Mouse (Mus musculus) spleen, adult 2 months (tissue): ENCODE results near the gene Gprc5d. TPM values are rescaled to one million over a fixed set of nuclear protein-coding genes. Genes with fewer than 3 reads are reported as not detected.

Experiments used
- DNase-seq, 2 experiments: peaks; one replicate each; pipeline versions ENCODE4 v3.0.0 to v3.0.0-alpha.2; 2012 to 2021; ENCODE audit warnings: low spot score in 2 of 2, low read depth in 1 of 2
- H3K27ac ChIP-seq: fragments of 200-500 bp; 2 replicates; pipeline ENCODE4 v1.5.1; 2012; ENCODE audit warnings: low read length, inconsistent platforms; ENCODE audit not compliant: insufficient read depth
- H3K27me3 ChIP-seq: fragments of 200-500 bp; 2 replicates; pipeline ENCODE4 v1.6.1; 2012; ENCODE audit warnings: mild to moderate bottlenecking, moderate library complexity, low read length, inconsistent platforms; ENCODE audit not compliant: control insufficient read depth, insufficient read depth
- H3K36me3 ChIP-seq: fragments of 200-500 bp; 2 replicates; pipeline ENCODE4 v1.6.1; 2012; ENCODE audit warnings: mild to moderate bottlenecking, low read length, inconsistent platforms; ENCODE audit not compliant: control insufficient read depth, insufficient read depth
- H3K4me1 ChIP-seq: fragments of 200-500 bp; 2 replicates; pipeline ENCODE4 v1.6.1; 2011; ENCODE audit warnings: inconsistent platforms; ENCODE audit not compliant: control insufficient read depth, insufficient read depth, insufficient read length
- H3K4me3 ChIP-seq: fragments of 200-500 bp; 2 replicates; pipeline ENCODE4 v1.5.1; 2011; ENCODE audit warnings: mild to moderate bottlenecking, inconsistent platforms; ENCODE audit not compliant: insufficient read depth, insufficient read length; ENCODE audit errors: extremely low read depth
- CTCF ChIP-seq: fragments of 200-500 bp; IDR thresholded peaks from 2 replicates; pipeline ENCODE4 v1.5.1; 2011; ENCODE audit warnings: mild to moderate bottlenecking, inconsistent platforms; ENCODE audit not compliant: insufficient read depth, insufficient read length, insufficient replicate concordance; ENCODE audit errors: extremely low read depth
- POLR2A ChIP-seq: fragments of 200-500 bp; IDR thresholded peaks from 2 replicates; pipeline ENCODE4 v1.6.1; 2011; ENCODE audit warnings: low read depth, low read length, inconsistent platforms
- WGBS: fragments of 180-500 bp; shearing (Covaris S2); methylation state at CpG from one replicate; pipeline ENCODE4 v1.1.7; 2018; 5-methylcytosine and 5-hydroxymethylcytosine counted together
- polyA plus RNA-seq: library from polyadenylated mRNA; depleted of rRNA; stranded (reverse); fragments of >200 nt; gene quantifications from 2 replicates; pipeline ENCODE4 v1.2.3, GENCODE M21; 2012; rRNA removed

Gene Gprc5d
- polyA plus RNA-seq, 1 experiment: 0.09 TPM

GRCm38 (mm10) chr6:135070347-135070746 lies 47.7 kb downstream of the Gprc5d start:
- TF ChIP-seq POLR2A: no peak
- 89% methylated on average over 2 of the region's 2 CpGs for WGBS
- Histone ChIP-seq H3K4me1 (no peaks in the 10 kb centered on the region), H3K4me3 (no peak overlapping the region), H3K36me3 (no peaks in the 10 kb centered on the region), H3K27me3 (peaks cover 3% of the 10 kb centered on the region; the same call in 1 of the 2 replicates), H3K27ac (no peak overlapping the region)
- DNase-seq: no peak

- H3K4me3 ChIP-seq: no peak overlapping the region
- WGBS: 70% methylated on average over 6 of the region's 6 CpGs
- DNase-seq: no peak
- H3K27ac ChIP-seq: no peak overlapping the region
- TF ChIP-seq CTCF (no peak), POLR2A (no peak)
- no peaks in the 10 kb centered on the region for H3K4me1 ChIP-seq
- no peaks in the 10 kb centered on the region for H3K36me3 ChIP-seq
- peaks cover 3% of the 10 kb centered on the region; the same call in 1 of the 2 replicates for H3K27me3 ChIP-seq
Observed at GRCm38 (mm10) chr6:135069856-135070255, 48.2 kb downstream of the Gprc5d start.

- DNase-seq: no peak
- Histone ChIP-seq H3K4me1 (no peaks in the 10 kb centered on the region), H3K27ac (no peak overlapping the region), H3K36me3 (no peaks in the 10 kb centered on the region), H3K4me3 (no peak overlapping the region), H3K27me3 (peaks cover 3% of the 10 kb centered on the region; the same call in 1 of the 2 replicates)
- 90% methylated on average over 5 of the region's 5 CpGs for WGBS
- TF ChIP-seq CTCF: no peak
Observed at GRCm38 (mm10) chr6:135068221-135068620, 49.9 kb downstream of the Gprc5d start.

- Histone ChIP-seq H3K36me3 (no peaks in the 10 kb centered on the region), H3K27ac (no peak overlapping the region), H3K4me1 (no peaks in the 10 kb centered on the region), H3K27me3 (peaks cover 3% of the 10 kb centered on the region; the same call in 1 of the 2 replicates), H3K4me3 (no peak overlapping the region)
- TF ChIP-seq CTCF: no peak
- no peak for TF ChIP-seq POLR2A
- DNase-seq: no peak
- WGBS: 91% methylated on average over 6 of the region's 6 CpGs
Observed at GRCm38 (mm10) chr6:135066795-135067445, 51.2 kb downstream of the Gprc5d start.

GRCm38 (mm10) chr6:135065236-135065957 lies 52.7 kb downstream of the Gprc5d start, which contains the start of gene Gprc5a:
Gene Gprc5a (plus strand): TSS chr6:135065651.
- peak; percentile 19 to 66 for DNase-seq
- Histone ChIP-seq H3K4me3 (peak within 1 kb of the TSS; percentile 62), H3K4me1 (no peaks in the 10 kb centered on the region), H3K27ac (no peak within 1 kb of the TSS; the same call in 1 of the 2 replicates), H3K36me3 (no peaks in the 10 kb centered on the region), H3K27me3 (peaks cover 3% of the 10 kb centered on the region; the same call in 1 of the 2 replicates)
- WGBS: under 1% methylated on average over 44 of the region's 44 CpGs
- no peak for TF ChIP-seq POLR2A
- TF ChIP-seq CTCF: no peak

GRCm38 (mm10) chr6:135064621-135065020 lies 53.5 kb downstream of the Gprc5d start:
- TF ChIP-seq CTCF: no peak
- TF ChIP-seq POLR2A: no peak
- Histone ChIP-seq H3K27me3 (peaks cover 3% of the 10 kb centered on the region; the same call in 1 of the 2 replicates), H3K4me3 (no peak overlapping the region), H3K4me1 (no peaks in the 10 kb centered on the region), H3K36me3 (no peaks in the 10 kb centered on the region), H3K27ac (no peak overlapping the region)
- 93% methylated on average over 12 of the region's 12 CpGs for WGBS
- DNase-seq: no peak

- TF ChIP-seq CTCF (no peak), POLR2A (no peak)
- DNase-seq: no peak
- no peaks in the 10 kb centered on the region for H3K36me3 ChIP-seq
- no peaks in the 10 kb centered on the region for H3K4me1 ChIP-seq
- no peak overlapping the region for H3K4me3 ChIP-seq
- H3K27me3 ChIP-seq: peaks cover 3% of the 10 kb centered on the region; the same call in 1 of the 2 replicates
- WGBS: 94% methylated on average over 4 of the region's 4 CpGs
- no peak overlapping the region for H3K27ac ChIP-seq
Observed at GRCm38 (mm10) chr6:135060728-135061127, 57.4 kb downstream of the Gprc5d start.

Other genes with a start within 250 kb of the Gprc5d start
- 6.4 and 7.0 TPM in 2 replicates for gene Gpr19, start 219.7 kb downstream of the Gprc5d start, polyA plus RNA-seq
- 30.3 and 35.3 TPM in 2 replicates for gene Cdkn1b, start 197.9 kb downstream of the Gprc5d start, polyA plus RNA-seq
- gene Apold1, start 136.6 kb downstream of the Gprc5d start, polyA plus RNA-seq: 1.1 TPM in 2 replicates
- gene Ddx47, start 106.7 kb downstream of the Gprc5d start, polyA plus RNA-seq: 32.3 and 34.6 TPM in 2 replicates
- 0.21 TPM in 2 replicates for gene Gprc5a, start 52.6 kb downstream of the Gprc5d start, polyA plus RNA-seq
- 13.5 and 16.3 TPM in 2 replicates for gene Fam234b, start 79.7 kb upstream of the Gprc5d start, polyA plus RNA-seq
- gene Hebp1, start 79.7 kb upstream of the Gprc5d start, polyA plus RNA-seq: 52.5 and 53.8 TPM in 2 replicates
- gene Gsg1, start 136.1 kb upstream of the Gprc5d start, polyA plus RNA-seq: 0.83 and 1.1 TPM in 2 replicates
- not detected in 2 replicates for gene Pbp2, start 192.1 kb upstream of the Gprc5d start, polyA plus RNA-seq
- 10.5 and 18.1 TPM in 2 replicates for gene Emp1, start 244.3 kb upstream of the Gprc5d start, polyA plus RNA-seq